Mouse (Mus musculus): ENCODE data around the gene Nploc4. TPM values are rescaled to one million over a fixed set of nuclear protein-coding genes. Genes with fewer than 3 reads are reported as not detected.
"Not testable (repeated sequence)": the region's sequence is repeated elsewhere in the genome, so short reads cannot be mapped to it uniquely, and the experiment has no call there.

The Nploc4 gene
- polyA plus RNA-seq, 1 experiment from 2014 or later, result 52.4 TPM

DNA sequence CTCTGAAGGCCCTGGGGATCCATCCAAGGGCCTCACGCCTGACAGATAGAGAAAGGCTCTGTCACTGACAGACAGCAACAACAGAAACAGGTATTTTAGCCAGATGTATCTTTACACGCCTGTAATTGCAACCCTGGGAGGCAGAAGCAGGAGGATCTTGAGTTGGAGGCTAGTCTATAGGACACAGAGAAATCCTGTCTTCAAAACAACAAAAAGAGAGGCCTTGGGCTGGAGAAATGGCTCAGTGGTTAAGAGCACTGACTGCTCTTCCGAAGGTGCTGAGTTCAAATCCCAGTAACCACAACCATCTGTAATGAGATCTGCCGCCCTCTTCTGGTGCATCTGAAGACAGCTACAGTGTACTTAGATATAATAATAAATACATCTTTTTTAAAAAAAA lies 80.6 kb downstream of the Nploc4 start:
- peaks cover 10% of the 10 kb centered on the region for H3K4me1 ChIP-seq (replicated peaks; ENCODE audit: control insufficient read depth, insufficient read depth, low read length)
- no peak overlapping the region for H3K4me2 ChIP-seq (ENCODE audit: low read depth, low read length, severe bottlenecking)
- ATAC-seq (replicated peaks; ENCODE audit: low FRiP score), result no peak
- H3K27ac ChIP-seq (ENCODE audit: low read depth, low read length), result no peak overlapping the region
- no peak overlapping the region for H3K9ac ChIP-seq (ENCODE audit: low read length)
- WGBS, result 94% methylated on average over 4 of the region's 4 CpGs
- H3K4me3 ChIP-seq (ENCODE audit: low read depth, low read length), result no peak overlapping the region
- H3K9me3 ChIP-seq (ENCODE audit: control insufficient read depth, low read length), result no peaks in the 10 kb centered on the region
- no peaks in the 10 kb centered on the region for H3K36me3 ChIP-seq (ENCODE audit: control insufficient read depth, insufficient read depth, low read length)
- no peaks in the 10 kb centered on the region for H3K27me3 ChIP-seq (ENCODE audit: control insufficient read depth, insufficient read depth, low read length)
- DNase-seq (ENCODE audit: low spot score), result no peak

DNA sequence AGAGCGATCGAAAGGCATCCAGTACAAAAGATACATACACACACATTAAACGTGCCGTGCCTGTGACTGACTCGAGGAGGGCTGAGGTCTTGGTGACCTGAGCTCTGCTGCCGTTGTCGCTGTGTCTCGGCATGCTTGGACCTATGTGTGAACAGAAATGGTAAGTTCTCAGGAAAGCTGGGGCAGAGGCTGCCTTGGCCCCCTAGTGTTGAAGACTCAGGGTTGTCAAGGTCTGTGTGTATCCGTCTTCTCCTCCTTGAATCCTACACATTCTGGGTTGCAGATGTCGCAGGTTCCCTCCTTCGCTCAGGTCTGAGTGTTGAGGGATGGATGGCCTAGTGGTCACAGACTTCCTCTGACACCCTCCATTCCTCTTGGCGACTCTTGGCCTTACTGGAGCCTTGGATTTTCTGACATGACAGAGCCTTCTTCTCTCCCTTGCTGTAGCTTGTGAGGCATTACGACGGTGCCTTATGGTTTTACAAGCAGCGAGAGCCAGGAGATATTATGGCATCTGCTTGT lies 81.1 kb downstream of the Nploc4 start:
- H3K27ac ChIP-seq (ENCODE audit: low read depth, low read length), result no peak overlapping the region
- ATAC-seq (replicated peaks; ENCODE audit: low FRiP score), result no peak
- 85% methylated on average over 15 of the region's 15 CpGs for WGBS

DNA sequence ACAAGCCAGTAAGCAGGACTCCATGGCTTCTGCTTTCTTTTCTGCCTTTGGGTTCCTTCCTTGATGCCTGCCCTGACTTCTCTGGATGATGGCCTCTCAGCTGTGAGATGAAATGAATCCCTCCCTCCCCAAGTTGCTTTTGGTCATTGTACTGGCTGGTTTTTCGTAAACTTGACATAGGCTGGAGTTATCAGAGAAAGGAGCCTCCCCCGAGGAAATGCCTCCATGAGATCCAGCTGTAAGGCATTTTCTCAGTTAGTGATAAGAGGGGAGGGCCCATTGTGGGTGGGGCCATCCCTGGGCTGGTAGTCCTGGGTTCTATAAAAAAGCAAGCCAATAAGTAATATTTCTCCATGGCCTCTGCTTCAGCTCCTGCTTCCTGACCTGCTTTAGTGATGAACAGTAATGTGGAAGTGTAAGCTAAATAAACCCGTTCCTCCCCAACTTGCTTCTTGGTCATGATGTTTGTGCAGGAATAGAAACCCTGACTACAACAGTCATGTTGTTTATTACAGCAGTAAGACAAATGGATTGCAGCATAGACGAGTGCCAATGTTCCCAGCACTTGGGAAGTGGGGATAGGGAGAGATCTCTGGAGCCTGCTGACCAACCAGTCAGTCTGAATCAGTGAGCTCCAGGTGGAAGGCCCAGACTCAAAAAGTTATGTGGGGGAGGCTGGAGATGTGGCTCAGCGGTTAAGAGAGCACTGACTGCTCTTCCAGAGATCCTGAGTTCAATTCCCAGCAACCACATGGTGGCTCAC lies 82.0 kb downstream of the Nploc4 start:
- DNase-seq (ENCODE audit: low spot score), result no peak
- Histone ChIP-seq H3K9ac (ENCODE audit: low read length) (no peak overlapping the region), H3K4me2 (ENCODE audit: low read depth, low read length, severe bottlenecking) (no peak overlapping the region), H3K9me3 (ENCODE audit: control insufficient read depth, low read length) (no peaks in the 10 kb centered on the region), H3K4me1 (replicated peaks; ENCODE audit: control insufficient read depth, insufficient read depth, low read length) (peaks cover 17% of the 10 kb centered on the region), H3K27me3 (ENCODE audit: control insufficient read depth, insufficient read depth, low read length) (no peaks in the 10 kb centered on the region), H3K27ac (ENCODE audit: low read depth, low read length) (no peak overlapping the region), H3K4me3 (ENCODE audit: low read depth, low read length) (no peak overlapping the region), H3K36me3 (ENCODE audit: control insufficient read depth, insufficient read depth, low read length) (no peaks in the 10 kb centered on the region)
- WGBS, result 86% methylated on average over 5 of the region's 5 CpGs
- no peak for ATAC-seq (replicated peaks; ENCODE audit: low FRiP score)

More for the DNA sequence above, 81.1 kb downstream of the Nploc4 start:
- H3K9me3 ChIP-seq (ENCODE audit: control insufficient read depth, low read length), result no peaks in the 10 kb centered on the region
- H3K36me3 ChIP-seq (ENCODE audit: control insufficient read depth, insufficient read depth, low read length), result no peaks in the 10 kb centered on the region
- no peak for DNase-seq (ENCODE audit: low spot score)
- H3K4me2 ChIP-seq (ENCODE audit: low read depth, low read length, severe bottlenecking), result no peak overlapping the region
- no peaks in the 10 kb centered on the region for H3K27me3 ChIP-seq (ENCODE audit: control insufficient read depth, insufficient read depth, low read length)
- peaks cover 10% of the 10 kb centered on the region for H3K4me1 ChIP-seq (replicated peaks; ENCODE audit: control insufficient read depth, insufficient read depth, low read length)
- H3K9ac ChIP-seq (ENCODE audit: low read length), result no peak overlapping the region
- no peak overlapping the region for H3K4me3 ChIP-seq (ENCODE audit: low read depth, low read length)

DNA sequence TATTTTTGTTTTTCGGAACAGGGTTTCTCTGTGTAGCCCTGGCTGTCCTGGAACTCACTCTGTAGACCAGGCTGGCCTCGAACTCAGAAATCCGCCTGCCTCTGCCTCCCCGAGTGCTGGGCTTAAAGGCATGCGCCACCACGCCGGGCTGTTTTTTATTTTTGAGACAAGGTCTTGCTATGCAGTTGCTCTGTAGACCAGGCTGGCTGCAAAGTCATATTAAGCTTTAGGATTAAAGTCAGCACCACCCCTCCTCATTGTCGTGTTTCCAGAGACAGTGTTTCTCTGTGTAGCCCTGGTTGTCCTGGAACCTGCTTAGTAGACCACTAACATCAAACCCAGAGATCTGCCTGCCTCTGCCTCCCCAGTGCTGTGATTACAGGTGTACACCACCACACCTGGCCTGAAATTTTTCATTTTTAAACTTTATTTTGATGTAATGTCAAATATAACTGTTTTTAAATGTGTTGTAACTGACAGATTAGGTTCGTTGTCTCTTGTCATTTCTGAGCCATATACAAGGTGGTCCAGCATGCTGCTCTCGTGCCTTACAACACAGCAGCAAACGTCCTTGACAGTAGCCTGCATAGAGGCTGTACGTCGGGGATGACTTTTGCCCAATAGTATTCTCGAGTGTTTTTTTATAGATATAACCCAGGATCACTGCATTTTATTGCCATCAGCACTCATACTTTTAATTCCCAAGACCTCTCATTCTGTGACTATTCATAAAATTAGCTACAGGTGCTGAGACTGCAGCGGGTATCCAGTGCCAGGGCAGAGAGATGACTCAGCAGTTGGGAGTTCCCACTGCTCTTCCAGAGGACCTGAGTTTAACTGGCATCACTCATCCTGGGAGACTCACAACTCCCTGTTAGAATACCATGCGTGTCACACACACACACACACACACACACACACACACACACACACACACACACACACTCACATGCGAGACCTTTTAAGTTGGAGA lies 82.9 kb downstream of the Nploc4 start:
- H3K4me2 ChIP-seq (ENCODE audit: low read depth, low read length, severe bottlenecking), result no peak overlapping the region
- H3K4me3 ChIP-seq (ENCODE audit: low read depth, low read length), result no peak overlapping the region
- DNase-seq (ENCODE audit: low spot score) (peak; percentile 48), ATAC-seq (replicated peaks; ENCODE audit: low FRiP score) (no peak)
- no peaks in the 10 kb centered on the region for H3K36me3 ChIP-seq (ENCODE audit: control insufficient read depth, insufficient read depth, low read length)
- no peaks in the 10 kb centered on the region for H3K27me3 ChIP-seq (ENCODE audit: control insufficient read depth, insufficient read depth, low read length)
- H3K9me3 ChIP-seq (ENCODE audit: control insufficient read depth, low read length), result no peaks in the 10 kb centered on the region
- no peak overlapping the region for H3K27ac ChIP-seq (ENCODE audit: low read depth, low read length)
- H3K9ac ChIP-seq (ENCODE audit: low read length), result no peak overlapping the region
- WGBS, result 91% methylated on average over 17 of the region's 17 CpGs
- peaks cover 20% of the 10 kb centered on the region for H3K4me1 ChIP-seq (replicated peaks; ENCODE audit: control insufficient read depth, insufficient read depth, low read length)

DNA sequence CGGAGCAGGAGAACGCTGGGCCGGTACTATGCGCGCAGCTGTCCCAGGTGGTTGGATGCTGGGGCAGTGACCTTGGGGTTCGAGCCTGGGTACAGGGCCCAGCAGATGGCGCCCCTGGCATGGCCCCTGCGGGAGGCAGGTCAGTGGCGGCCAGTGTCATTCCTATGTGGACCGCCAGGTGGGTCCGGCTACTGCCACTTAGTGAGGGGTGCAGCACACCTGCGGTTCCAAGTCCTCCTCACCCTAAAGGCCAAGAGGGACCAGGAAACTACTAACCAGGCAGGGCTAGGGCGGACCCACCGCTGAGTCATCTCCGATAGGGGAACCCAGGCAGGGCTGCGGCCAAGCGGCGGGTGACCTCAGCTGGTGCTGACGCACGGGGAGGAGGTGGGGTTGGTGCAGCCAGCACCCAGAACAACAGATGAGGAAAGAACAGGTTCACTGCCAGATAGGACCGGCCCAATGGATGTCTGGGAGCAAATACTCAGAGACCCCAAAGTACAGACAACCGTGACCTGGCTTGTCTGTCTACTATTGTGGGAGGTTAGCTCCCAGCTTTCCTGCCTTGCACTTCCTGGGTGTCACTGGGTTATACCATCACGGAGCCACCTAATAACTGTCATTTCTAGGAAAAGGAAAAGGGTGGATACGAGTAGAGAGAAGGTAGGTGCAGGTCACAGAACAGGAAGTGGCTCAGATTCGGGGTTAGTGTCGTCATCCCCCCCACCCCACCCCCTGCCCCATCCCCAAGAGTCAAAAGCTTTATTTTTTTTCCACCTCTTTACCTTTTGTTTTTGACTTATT lies 83.8 kb downstream of the Nploc4 start:
- no peaks in the 10 kb centered on the region for H3K9me3 ChIP-seq (ENCODE audit: control insufficient read depth, low read length)
- peaks cover 22% of the 10 kb centered on the region for H3K4me1 ChIP-seq (replicated peaks; ENCODE audit: control insufficient read depth, insufficient read depth, low read length)
- no peak overlapping the region for H3K4me2 ChIP-seq (ENCODE audit: low read depth, low read length, severe bottlenecking)
- no peak overlapping the region for H3K4me3 ChIP-seq (ENCODE audit: low read depth, low read length)
- 25% methylated on average over 26 of the region's 26 CpGs for WGBS
- ATAC-seq (replicated peaks; ENCODE audit: low FRiP score) (no peak), DNase-seq (ENCODE audit: low spot score) (peak; percentile 81)
- no peaks in the 10 kb centered on the region for H3K36me3 ChIP-seq (ENCODE audit: control insufficient read depth, insufficient read depth, low read length)
- H3K9ac ChIP-seq (ENCODE audit: low read length), result no peak overlapping the region
- no peak overlapping the region for H3K27ac ChIP-seq (ENCODE audit: low read depth, low read length)
- no peaks in the 10 kb centered on the region for H3K27me3 ChIP-seq (ENCODE audit: control insufficient read depth, insufficient read depth, low read length)

DNA sequence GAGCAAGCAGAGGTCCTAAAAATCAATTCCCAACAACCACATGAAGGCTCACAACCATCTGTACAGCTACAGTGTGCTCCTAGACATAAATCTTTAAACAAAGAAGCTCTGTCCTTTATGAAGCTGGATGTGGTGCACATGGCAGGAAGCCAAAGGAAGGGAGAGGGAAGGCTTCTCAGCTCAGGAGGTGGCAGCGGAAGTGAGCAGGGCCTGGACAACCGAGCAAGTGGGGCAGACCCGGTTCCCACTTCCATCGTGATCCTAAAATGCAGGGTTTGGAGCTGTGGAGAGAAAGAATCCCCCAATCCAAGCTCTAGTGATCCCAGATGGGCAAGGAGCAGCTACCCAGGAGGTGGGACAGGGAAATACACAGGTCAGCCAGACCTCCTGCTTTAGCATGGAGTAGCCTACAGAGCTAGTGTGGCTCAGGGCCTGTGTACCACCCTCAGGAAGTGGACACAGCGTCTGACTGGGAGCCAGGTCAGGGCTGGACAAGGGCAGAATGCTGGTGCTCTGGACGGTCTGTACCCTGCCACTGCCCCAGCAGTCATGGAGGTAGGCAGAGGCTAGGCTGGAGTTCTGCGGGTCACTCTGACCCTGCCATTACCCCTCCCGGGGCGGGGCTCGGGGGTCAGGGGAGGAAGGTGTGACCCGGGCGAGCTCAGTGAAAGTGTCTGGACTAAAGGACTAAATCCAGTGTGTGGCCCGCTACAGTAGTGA lies 84.8 kb downstream of the Nploc4 start:
- H3K4me1 ChIP-seq (replicated peaks; ENCODE audit: control insufficient read depth, insufficient read depth, low read length), result peaks cover 14% of the 10 kb centered on the region
- WGBS, result 76% methylated on average over 13 of the region's 13 CpGs
- no peaks in the 10 kb centered on the region for H3K27me3 ChIP-seq (ENCODE audit: control insufficient read depth, insufficient read depth, low read length)
- H3K27ac ChIP-seq (ENCODE audit: low read depth, low read length), result no peak overlapping the region
- no peaks in the 10 kb centered on the region for H3K9me3 ChIP-seq (ENCODE audit: control insufficient read depth, low read length)
- ATAC-seq (replicated peaks; ENCODE audit: low FRiP score) (no peak), DNase-seq (ENCODE audit: low spot score) (peak; percentile 50)
- no peaks in the 10 kb centered on the region for H3K36me3 ChIP-seq (ENCODE audit: control insufficient read depth, insufficient read depth, low read length)
- H3K9ac ChIP-seq (ENCODE audit: low read length), result no peak overlapping the region
- no peak overlapping the region for H3K4me3 ChIP-seq (ENCODE audit: low read depth, low read length)
- H3K4me2 ChIP-seq (ENCODE audit: low read depth, low read length, severe bottlenecking), result no peak overlapping the region

DNA sequence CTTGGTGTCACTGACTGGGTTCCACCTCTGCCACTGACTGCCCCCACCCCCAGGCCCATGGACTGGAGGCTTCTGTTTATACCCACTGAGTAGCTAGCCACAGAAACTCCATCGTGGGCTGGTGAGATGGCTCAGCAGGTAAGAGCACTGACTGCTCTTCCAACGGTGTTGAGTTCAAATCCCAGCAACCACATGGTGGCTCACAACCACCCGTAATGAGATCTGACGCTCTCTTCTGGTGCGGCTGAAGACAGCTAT lies 85.5 kb downstream of the Nploc4 start:
- H3K27ac ChIP-seq (ENCODE audit: low read depth, low read length); ATAC-seq (replicated peaks; ENCODE audit: low FRiP score); H3K9me3 ChIP-seq (ENCODE audit: control insufficient read depth, low read length); H3K36me3 ChIP-seq (ENCODE audit: control insufficient read depth, insufficient read depth, low read length); H3K4me3 ChIP-seq (ENCODE audit: low read depth, low read length); H3K4me2 ChIP-seq (ENCODE audit: low read depth, low read length, severe bottlenecking); H3K9ac ChIP-seq (ENCODE audit: low read length); H3K27me3 ChIP-seq (ENCODE audit: control insufficient read depth, insufficient read depth, low read length); DNase-seq (ENCODE audit: low spot score): not testable (repeated sequence)
- WGBS, result 95% methylated on average over 5 of the region's 5 CpGs
- H3K4me1 ChIP-seq (replicated peaks; ENCODE audit: control insufficient read depth, insufficient read depth, low read length), result peaks cover 13% of the 10 kb centered on the region
